Mouse (Mus musculus): ENCODE data around the gene Spint2. TPM values are rescaled to one million over a fixed set of nuclear protein-coding genes. Genes with fewer than 3 reads are reported as not detected.
A peak's percentile ranks its signal among the peaks of the same experiment; 100 is the strongest.
"Not testable (repeated sequence)": the region's sequence is repeated elsewhere in the genome, so short reads cannot be mapped to it uniquely, and the experiment has no call there.

The Spint2 gene
- polyA plus RNA-seq, 1 experiment from 2014 or later: 386 TPM

GRCm38 (mm10) chr7:29247314-29247700, 34.4 kb downstream of the Spint2 start:
- peak; percentile 7; the same call in 1 of the 2 replicates for ATAC-seq (ENCODE audit: insufficient number of reproducible peaks, insufficient read depth, low FRiP score, low read depth)
- H3K9ac ChIP-seq (replicated peaks; ENCODE audit: low read depth, low read length): peak overlapping the region; percentile 30; the same call in 1 of the 2 replicates
- peaks cover 24% of the 10 kb centered on the region for H3K4me1 ChIP-seq (ENCODE audit: control insufficient read depth, insufficient read depth, low read length)
- H3K4me3 ChIP-seq (ENCODE audit: low read depth, low read length): peak overlapping the region; percentile 23
- no peaks in the 10 kb centered on the region for H3K9me3 ChIP-seq (ENCODE audit: control insufficient read depth, low read depth, low read length)
- H3K27ac ChIP-seq (ENCODE audit: low read length): no peak overlapping the region; the same call in 1 of the 2 replicates
- peaks cover 10% of the 10 kb centered on the region for H3K36me3 ChIP-seq (ENCODE audit: control insufficient read depth, insufficient read depth, low read length)
- peak overlapping the region; percentile 45 for H3K4me2 ChIP-seq (replicated peaks; ENCODE audit: low read depth, low read length)
- 30% methylated on average over 16 of the region's 16 CpGs for WGBS
- no peaks in the 10 kb centered on the region for H3K27me3 ChIP-seq (ENCODE audit: control insufficient read depth, insufficient read depth, low read length)

GRCm38 (mm10) chr7:29246619-29247313, 34.9 kb downstream of the Spint2 start:
- Histone ChIP-seq H3K36me3 (ENCODE audit: control insufficient read depth, insufficient read depth, low read length) (peaks cover 10% of the 10 kb centered on the region), H3K27ac (ENCODE audit: low read length) (no peak overlapping the region), H3K4me2 (replicated peaks; ENCODE audit: low read depth, low read length) (peak overlapping the region; percentile 45), H3K27me3 (ENCODE audit: control insufficient read depth, insufficient read depth, low read length) (no peaks in the 10 kb centered on the region), H3K9ac (replicated peaks; ENCODE audit: low read depth, low read length) (no peak overlapping the region), H3K9me3 (ENCODE audit: control insufficient read depth, low read depth, low read length) (no peaks in the 10 kb centered on the region), H3K4me3 (ENCODE audit: low read depth, low read length) (peak overlapping the region; percentile 23; the same call in 1 of the 2 replicates), H3K4me1 (ENCODE audit: control insufficient read depth, insufficient read depth, low read length) (peaks cover 24% of the 10 kb centered on the region)
- 0 out of 2 replicates have a peak, but pooled peaks have one; percentile 0 for ATAC-seq (ENCODE audit: insufficient number of reproducible peaks, insufficient read depth, low FRiP score, low read depth)
- WGBS: 75% methylated on average over 21 of the region's 21 CpGs

GRCm38 (mm10) chr7:29246015-29246414, 35.7 kb downstream of the Spint2 start:
- Histone ChIP-seq H3K9ac (replicated peaks; ENCODE audit: low read depth, low read length) (no peak overlapping the region), H3K9me3 (ENCODE audit: control insufficient read depth, low read depth, low read length) (no peaks in the 10 kb centered on the region), H3K36me3 (ENCODE audit: control insufficient read depth, insufficient read depth, low read length) (peaks cover 10% of the 10 kb centered on the region), H3K27me3 (ENCODE audit: control insufficient read depth, insufficient read depth, low read length) (no peaks in the 10 kb centered on the region), H3K4me2 (replicated peaks; ENCODE audit: low read depth, low read length) (no peak overlapping the region), H3K27ac (ENCODE audit: low read length) (no peak overlapping the region), H3K4me3 (ENCODE audit: low read depth, low read length) (no peak overlapping the region), H3K4me1 (ENCODE audit: control insufficient read depth, insufficient read depth, low read length) (peaks cover 24% of the 10 kb centered on the region)
- no peak for ATAC-seq (ENCODE audit: insufficient number of reproducible peaks, insufficient read depth, low FRiP score, low read depth)
- 61% methylated on average over 5 of the region's 5 CpGs for WGBS

- Histone ChIP-seq H3K27ac (ENCODE audit: low read length) (no peak overlapping the region), H3K9ac (replicated peaks; ENCODE audit: low read depth, low read length) (no peak overlapping the region), H3K27me3 (ENCODE audit: control insufficient read depth, insufficient read depth, low read length) (no peaks in the 10 kb centered on the region), H3K4me3 (ENCODE audit: low read depth, low read length) (no peak overlapping the region), H3K36me3 (ENCODE audit: control insufficient read depth, insufficient read depth, low read length) (peaks cover 10% of the 10 kb centered on the region), H3K4me2 (replicated peaks; ENCODE audit: low read depth, low read length) (no peak overlapping the region), H3K9me3 (ENCODE audit: control insufficient read depth, low read depth, low read length) (no peaks in the 10 kb centered on the region), H3K4me1 (ENCODE audit: control insufficient read depth, insufficient read depth, low read length) (peaks cover 24% of the 10 kb centered on the region)
- no peak for ATAC-seq (ENCODE audit: insufficient number of reproducible peaks, insufficient read depth, low FRiP score, low read depth)
- 80% methylated on average over 7 of the region's 7 CpGs for WGBS
Measured at GRCm38 (mm10) chr7:29244732-29245416, 36.8 kb downstream of the Spint2 start.

GRCm38 (mm10) chr7:29238019-29238967, 43.4 kb downstream of the Spint2 start, which contains the start of gene Yif1b:
Gene Yif1b, plus strand, starts transcription at chr7:29238329.
- peak within 1 kb of the TSS; percentile 42 for H3K9ac ChIP-seq (replicated peaks; ENCODE audit: low read depth, low read length)
- peak within 1 kb of the TSS; percentile 85 for H3K4me2 ChIP-seq (replicated peaks; ENCODE audit: low read depth, low read length)
- under 1% methylated on average over 60 of the region's 60 CpGs for WGBS
- peak; percentile 95 for ATAC-seq (ENCODE audit: insufficient number of reproducible peaks, insufficient read depth, low FRiP score, low read depth)
- H3K27ac ChIP-seq (ENCODE audit: low read length): peak within 1 kb of the TSS; percentile 89
- no peaks in the 10 kb centered on the region for H3K27me3 ChIP-seq (ENCODE audit: control insufficient read depth, insufficient read depth, low read length)
- peak within 1 kb of the TSS; percentile 70 for H3K4me3 ChIP-seq (ENCODE audit: low read depth, low read length)
- H3K4me1 ChIP-seq (ENCODE audit: control insufficient read depth, insufficient read depth, low read length): 0 out of 2 replicates have a peak, but pooled peaks cover 8% of the 10 kb centered on the region
- H3K9me3 ChIP-seq (ENCODE audit: control insufficient read depth, low read depth, low read length): no peaks in the 10 kb centered on the region
- no peaks in the 10 kb centered on the region for H3K36me3 ChIP-seq (ENCODE audit: control insufficient read depth, insufficient read depth, low read length)

- H3K27ac ChIP-seq (ENCODE audit: low read length): peak overlapping the region; percentile 89
- not testable (repeated sequence) for H3K36me3 ChIP-seq (ENCODE audit: control insufficient read depth, insufficient read depth, low read length); H3K4me1 ChIP-seq (ENCODE audit: control insufficient read depth, insufficient read depth, low read length); H3K9ac ChIP-seq (replicated peaks; ENCODE audit: low read depth, low read length); H3K27me3 ChIP-seq (ENCODE audit: control insufficient read depth, insufficient read depth, low read length); ATAC-seq (ENCODE audit: insufficient number of reproducible peaks, insufficient read depth, low FRiP score, low read depth); H3K9me3 ChIP-seq (ENCODE audit: control insufficient read depth, low read depth, low read length)
- H3K4me3 ChIP-seq (ENCODE audit: low read depth, low read length): peak overlapping the region; percentile 70
- H3K4me2 ChIP-seq (replicated peaks; ENCODE audit: low read depth, low read length): peak overlapping the region; percentile 85
- 26% methylated on average over 6 of the region's 6 CpGs for WGBS
Measured at GRCm38 (mm10) chr7:29237596-29237995, 44.1 kb downstream of the Spint2 start.

- Histone ChIP-seq H3K4me2 (replicated peaks; ENCODE audit: low read depth, low read length) (no peak overlapping the region), H3K9me3 (ENCODE audit: control insufficient read depth, low read depth, low read length) (no peaks in the 10 kb centered on the region), H3K9ac (replicated peaks; ENCODE audit: low read depth, low read length) (no peak overlapping the region), H3K27me3 (ENCODE audit: control insufficient read depth, insufficient read depth, low read length) (no peaks in the 10 kb centered on the region; the same call in 1 of the 2 replicates), H3K27ac (ENCODE audit: low read length) (no peak overlapping the region), H3K4me3 (ENCODE audit: low read depth, low read length) (no peak overlapping the region), H3K36me3 (ENCODE audit: control insufficient read depth, insufficient read depth, low read length) (no peaks in the 10 kb centered on the region), H3K4me1 (ENCODE audit: control insufficient read depth, insufficient read depth, low read length) (0 out of 2 replicates have a peak, but pooled peaks cover 8% of the 10 kb centered on the region)
- ATAC-seq (ENCODE audit: insufficient number of reproducible peaks, insufficient read depth, low FRiP score, low read depth): no peak
- WGBS: 84% methylated on average over 4 of the region's 4 CpGs
Measured at GRCm38 (mm10) chr7:29236593-29236992, 45.1 kb downstream of the Spint2 start.

GRCm38 (mm10) chr7:29234661-29235060, 47.1 kb downstream of the Spint2 start:
- H3K36me3 ChIP-seq (ENCODE audit: control insufficient read depth, insufficient read depth, low read length): no peaks in the 10 kb centered on the region
- H3K4me3 ChIP-seq (ENCODE audit: low read depth, low read length): no peak overlapping the region
- no peaks in the 10 kb centered on the region; the same call in 1 of the 2 replicates for H3K27me3 ChIP-seq (ENCODE audit: control insufficient read depth, insufficient read depth, low read length)
- H3K4me1 ChIP-seq (ENCODE audit: control insufficient read depth, insufficient read depth, low read length): 0 out of 2 replicates have a peak, but pooled peaks cover 8% of the 10 kb centered on the region
- no peak overlapping the region for H3K9ac ChIP-seq (replicated peaks; ENCODE audit: low read depth, low read length)
- no peaks in the 10 kb centered on the region for H3K9me3 ChIP-seq (ENCODE audit: control insufficient read depth, low read depth, low read length)
- H3K27ac ChIP-seq (ENCODE audit: low read length): no peak overlapping the region
- no peak for ATAC-seq (ENCODE audit: insufficient number of reproducible peaks, insufficient read depth, low FRiP score, low read depth)
- H3K4me2 ChIP-seq (replicated peaks; ENCODE audit: low read depth, low read length): no peak overlapping the region
- 80% methylated on average over 5 of the region's 5 CpGs for whole genome bisulfite sequencing
